Mouse (Mus musculus) hindbrain, embryonic 15.5 days (tissue): Measurements from ENCODE around the gene Gm3005. TPM values are rescaled to one million over a fixed set of nuclear protein-coding genes. Genes with fewer than 3 reads are reported as not detected.
"Not testable (repeated sequence)": the region's sequence is repeated elsewhere in the genome, so short reads cannot be mapped to it uniquely, and the experiment has no call there.

Experiments used
- ATAC-seq: fragments of 200-750 bp; cut with Nextera tagmentation; 2 replicates; pipeline ENCODE4 v1.8.0; 2017; ENCODE audit warnings: low read depth, moderate number of reproducible peaks, moderate TSS enrichment; ENCODE audit not compliant: low FRiP score
- H3K27ac ChIP-seq: fragments of 300-500 bp; sonication (generic); replicated peaks from 2 replicates; pipeline ENCODE4 v1.5.1; 2015; ENCODE audit warnings: mild to moderate bottlenecking, inconsistent platforms
- H3K27me3 ChIP-seq: fragments of 300-500 bp; sonication (generic); 2 replicates; pipeline ENCODE4 v1.6.1; 2015; ENCODE audit warnings: control low read depth, inconsistent platforms
- H3K36me3 ChIP-seq: fragments of 300-500 bp; sonication (generic); 2 replicates; pipeline ENCODE4 v1.6.1; 2015; ENCODE audit warnings: control low read depth, inconsistent platforms
- H3K4me1 ChIP-seq: fragments of 300-500 bp; sonication (generic); replicated peaks from 2 replicates; pipeline ENCODE4 v1.6.1; 2015; ENCODE audit warnings: control low read depth, inconsistent platforms
- H3K4me2 ChIP-seq: fragments of 300-500 bp; sonication (generic); 2 replicates; pipeline ENCODE4 v1.6.1; 2015; ENCODE audit warnings: moderate library complexity, mild to moderate bottlenecking, inconsistent platforms
- H3K4me3 ChIP-seq: fragments of 300-500 bp; sonication (generic); 2 replicates; pipeline ENCODE4 v1.5.1; 2015; ENCODE audit warnings: mild to moderate bottlenecking, inconsistent platforms
- H3K9ac ChIP-seq: fragments of 300-500 bp; sonication (generic); 2 replicates; pipeline ENCODE4 v1.6.1; 2015; ENCODE audit warnings: inconsistent platforms
- H3K9me3 ChIP-seq: fragments of 300-500 bp; sonication (generic); 2 replicates; pipeline ENCODE4 v1.6.1; 2016; ENCODE audit warnings: control low read depth, inconsistent platforms
- WGBS: fragments of 180-500 bp; shearing (Covaris S2); methylation state at CpG from one replicate; pipeline ENCODE4 v1.1.7; 2015; 5-methylcytosine and 5-hydroxymethylcytosine counted together
- polyA plus RNA-seq: library from polyadenylated mRNA; unstranded; fragments of >200 nt; fragmentation: Nextera tagmentation; extraction: Ambion mirVana; gene quantifications from 2 replicates; pipeline ENCODE4 v1.2.1, GENCODE M21; 2015

Gm3005 gene
- 7.2 and 8.0 TPM in 2 replicates for polyA plus RNA-seq

GRCm38 (mm10) chr14:3427803-3428202 is at the start of gene Gm3005:
Gm3005 (plus strand) TSS chr14:3428103.
- ATAC-seq, H3K4me1 ChIP-seq: not testable (repeated sequence)
- no CpG with 5 or more reads among the region's 2 CpGs for WGBS

DNA sequence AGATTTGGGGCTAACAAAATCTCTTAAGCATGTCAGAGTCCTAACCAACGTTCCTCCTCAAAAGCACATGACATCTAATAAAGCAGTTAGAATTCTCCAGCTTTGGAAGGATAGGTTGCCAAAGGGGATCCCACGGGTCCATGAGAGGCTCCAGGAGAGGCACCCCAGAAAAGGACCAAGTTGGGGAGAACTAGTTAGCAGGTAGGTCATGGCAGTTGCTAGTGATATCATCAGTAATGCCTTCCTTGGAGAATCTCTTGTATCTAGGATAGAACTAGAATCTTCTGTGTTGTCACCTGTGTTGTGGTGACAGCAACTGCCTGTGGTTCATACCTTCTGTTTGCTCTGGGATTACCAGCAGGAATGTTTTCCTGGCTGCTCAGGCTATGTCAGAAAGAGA is 33.1 kb upstream of the Gm3005 start, which contains the start of gene Gm10413:
Gene Gm10413, plus strand, starts transcription at position 301 of the 400 bp plus-strand sequence.
- H3K27ac ChIP-seq, H3K36me3 ChIP-seq, H3K4me1 ChIP-seq, ATAC-seq, H3K9ac ChIP-seq, H3K4me2 ChIP-seq, H3K4me3 ChIP-seq, H3K9me3 ChIP-seq, H3K27me3 ChIP-seq: not testable (repeated sequence)
- WGBS = no CpG with 5 or more reads among the region's 2 CpGs

More at GRCm38 (mm10) chr14:3427803-3428202, at the start of gene Gm3005:
- H3K36me3 ChIP-seq, H3K27ac ChIP-seq, H3K4me3 ChIP-seq, H3K27me3 ChIP-seq, H3K9ac ChIP-seq, H3K4me2 ChIP-seq, H3K9me3 ChIP-seq: not testable (repeated sequence)

- H3K4me3 ChIP-seq, H3K27ac ChIP-seq, H3K27me3 ChIP-seq, H3K4me2 ChIP-seq, H3K9me3 ChIP-seq, H3K36me3 ChIP-seq, ATAC-seq, H3K9ac ChIP-seq, H3K4me1 ChIP-seq: not testable (repeated sequence)
- WGBS = no CpG with 5 or more reads among the region's 32 CpGs
These were observed 15.6 kb upstream of the Gm3005 start, which contains the start of gene Gm10409 for GRCm38 (mm10) chr14:3412314-3412713. Gm10409 (plus strand) TSS chr14:3412614.

GRCm38 (mm10) chr14:3449079-3449478 is 21.2 kb downstream of the Gm3005 start, which contains the start of gene Gm10408:
Gm10408 (plus strand) TSS chr14:3449379.
- no CpG with 5 or more reads among the region's 3 CpGs for WGBS
- not testable (repeated sequence) for H3K9ac ChIP-seq, H3K27ac ChIP-seq, H3K36me3 ChIP-seq, H3K4me3 ChIP-seq, ATAC-seq, H3K4me2 ChIP-seq, H3K27me3 ChIP-seq, H3K9me3 ChIP-seq, H3K4me1 ChIP-seq

DNA sequence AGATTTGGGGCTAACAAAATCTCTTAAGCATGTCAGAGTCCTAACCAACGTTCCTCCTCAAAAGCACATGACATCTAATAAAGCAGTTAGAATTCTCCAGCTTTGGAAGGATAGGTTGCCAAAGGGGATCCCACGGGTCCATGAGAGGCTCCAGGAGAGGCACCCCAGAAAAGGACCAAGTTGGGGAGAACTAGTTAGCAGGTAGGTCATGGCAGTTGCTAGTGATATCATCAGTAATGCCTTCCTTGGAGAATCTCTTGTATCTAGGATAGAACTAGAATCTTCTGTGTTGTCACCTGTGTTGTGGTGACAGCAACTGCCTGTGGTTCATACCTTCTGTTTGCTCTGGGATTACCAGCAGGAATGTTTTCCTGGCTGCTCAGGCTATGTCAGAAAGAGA is 206.3 kb downstream of the Gm3005 start, which contains the start of gene Gm3012:
Gene Gm3012, plus strand, starts transcription at position 301 of the 400 bp plus-strand sequence.
- no CpG with 5 or more reads among the region's 2 CpGs for WGBS

More for the DNA sequence above, 206.3 kb downstream of the Gm3005 start, which contains the start of gene Gm3012:
- ATAC-seq, H3K4me2 ChIP-seq, H3K4me1 ChIP-seq, H3K9ac ChIP-seq, H3K9me3 ChIP-seq, H3K36me3 ChIP-seq, H3K27ac ChIP-seq, H3K4me3 ChIP-seq, H3K27me3 ChIP-seq: not testable (repeated sequence)

Other genes starting within 250 kb of the Gm3005 start
- 0.31 and 0.68 TPM in 2 replicates for gene Gm5795, start 239.8 kb upstream of the Gm3005 start, polyA plus RNA-seq
- 31.2 and 36.5 TPM in 2 replicates for gene D830030K20Rik, start 219.6 kb upstream of the Gm3005 start, polyA plus RNA-seq
- gene Gm2956, start 95.5 kb upstream of the Gm3005 start, polyA plus RNA-seq = 0.17 TPM in 1 of 2 replicates, not detected in the other
- gene Gm10413, start 33.0 kb upstream of the Gm3005 start, polyA plus RNA-seq = not detected in 2 replicates
- 18.6 and 19.7 TPM in 2 replicates for gene Gm10409, start 15.5 kb upstream of the Gm3005 start, polyA plus RNA-seq
- not detected in 2 replicates for gene Gm10408, start 21.3 kb downstream of the Gm3005 start, polyA plus RNA-seq
- gene Gm3012, start 206.4 kb downstream of the Gm3005 start, polyA plus RNA-seq = not detected in 2 replicates
- 18.6 and 19.7 TPM in 2 replicates for gene Gm3020, start 223.9 kb downstream of the Gm3005 start, polyA plus RNA-seq